Mouse (Mus musculus): ENCODE measurements around the gene Taar7b. TPM values are rescaled to one million over a fixed set of nuclear protein-coding genes. Genes with fewer than 3 reads are reported as not detected.

Taar7b gene
- not detected for total RNA-seq (2021)
- long read RNA-seq, experiment 1, result 0 reads
- long read RNA-seq, experiment 2, result 0 reads

DNA sequence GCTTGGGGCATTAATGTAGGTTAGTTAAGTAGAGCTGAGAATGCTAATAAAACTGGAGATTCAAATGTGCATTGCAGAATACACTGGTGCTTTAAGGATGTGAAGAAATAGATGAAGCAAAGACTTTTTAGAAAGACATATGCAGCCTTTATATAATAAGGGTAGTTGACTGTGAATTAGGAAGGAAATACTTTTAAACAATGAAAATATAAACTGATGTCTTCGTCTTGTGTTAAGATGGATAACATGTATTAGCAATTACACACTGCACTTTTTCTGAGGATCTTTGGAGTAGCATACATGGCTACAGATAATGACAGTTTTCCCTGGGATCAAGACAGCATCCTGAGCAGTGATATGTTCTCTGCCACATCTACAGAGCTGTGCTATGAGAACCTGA is at the start of gene Taar7b:
Taar7b (plus strand) TSS at position 301 of the 400 bp plus-strand sequence.
- no peak for DNase-seq (ENCODE audit: low spot score in 2 of 2)

DNA sequence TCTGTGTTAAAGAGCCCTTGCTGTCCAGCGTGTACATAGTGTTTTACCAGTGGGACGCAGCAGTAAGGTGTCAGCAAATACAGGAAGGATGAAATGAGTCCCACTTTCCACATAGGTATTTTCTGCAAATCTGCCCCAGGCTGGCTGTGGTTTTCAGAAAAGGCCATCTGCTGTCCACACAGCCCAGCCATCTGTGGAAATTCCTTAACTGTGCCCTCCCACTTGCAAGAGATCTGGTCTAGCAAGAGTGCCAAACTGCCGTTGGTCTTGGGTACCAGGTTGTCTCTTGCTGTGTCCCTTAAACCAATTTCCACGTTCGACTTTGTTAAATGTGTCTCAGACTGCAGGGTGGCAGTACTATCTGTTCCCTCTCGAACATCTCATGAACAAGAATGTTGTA is 48.0 kb upstream of the Taar7b start:
- DNase-seq (ENCODE audit: low spot score in 2 of 2), result no peak

DNA sequence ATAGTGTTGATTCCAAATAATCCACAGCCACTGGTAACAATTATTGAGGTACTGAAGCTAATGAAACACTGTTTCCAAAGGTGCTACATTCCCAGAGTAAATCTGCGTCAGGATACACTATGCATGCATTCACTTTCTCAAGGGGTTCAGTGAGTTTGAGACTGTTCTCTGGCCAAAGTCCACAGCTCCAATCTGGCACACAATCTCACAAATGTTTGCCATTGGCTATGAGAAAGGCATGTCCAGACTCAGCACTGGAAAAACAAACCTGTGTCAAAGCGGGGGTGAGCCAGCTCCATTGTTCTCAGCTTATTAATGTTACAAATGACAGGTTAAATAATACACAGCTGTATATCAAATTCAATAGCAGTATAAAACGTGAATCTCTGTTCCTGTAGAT is 40.7 kb upstream of the Taar7b start:
- no peak for DNase-seq (ENCODE audit: low spot score in 2 of 2)

DNA sequence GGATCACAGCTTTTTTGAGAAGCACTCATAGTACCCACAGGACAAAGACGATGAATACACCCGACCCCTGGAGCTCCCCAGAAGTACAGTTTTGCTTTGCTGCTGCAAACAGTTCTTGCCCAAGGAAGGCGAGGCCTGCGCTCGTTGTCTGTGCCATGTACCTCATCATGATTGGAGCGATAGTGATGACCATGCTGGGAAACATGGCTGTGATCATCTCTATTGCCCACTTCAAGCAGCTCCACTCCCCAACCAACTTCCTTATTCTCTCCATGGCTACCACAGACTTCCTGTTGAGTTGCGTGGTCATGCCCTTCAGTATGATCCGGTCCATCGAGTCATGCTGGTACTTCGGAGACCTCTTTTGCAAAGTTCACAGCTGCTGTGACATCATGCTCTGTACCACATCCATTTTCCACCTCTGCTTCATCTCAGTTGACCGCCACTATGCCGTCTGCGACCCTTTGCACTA is 39.3 kb upstream of the Taar7b start, which contains the start of gene Taar4:
Taar4 (plus strand) TSS at position 51 of the 472 bp plus-strand sequence.
- DNase-seq (ENCODE audit: low spot score in 2 of 2), result no peak

DNA sequence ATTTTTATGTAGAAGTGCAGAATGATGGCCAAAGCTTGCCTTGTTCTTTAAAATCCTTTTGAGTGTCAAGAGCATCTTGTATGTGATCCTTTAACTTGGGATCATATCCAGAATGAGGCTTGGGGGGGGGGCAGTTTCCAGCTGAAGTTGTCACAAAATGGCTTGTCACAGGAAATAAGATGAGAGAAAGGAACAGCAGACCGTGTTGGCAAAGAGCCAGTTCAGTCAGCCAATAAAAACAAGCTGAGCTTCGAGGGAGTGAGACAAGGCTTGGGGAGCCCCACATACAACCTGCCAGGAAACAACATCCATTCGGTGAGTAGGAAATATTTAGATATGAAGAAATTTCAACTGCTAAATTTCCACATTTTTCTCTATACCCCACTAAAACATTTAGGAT is 36.3 kb upstream of the Taar7b start:
- DNase-seq (ENCODE audit: low spot score in 2 of 2), result no peak

DNA sequence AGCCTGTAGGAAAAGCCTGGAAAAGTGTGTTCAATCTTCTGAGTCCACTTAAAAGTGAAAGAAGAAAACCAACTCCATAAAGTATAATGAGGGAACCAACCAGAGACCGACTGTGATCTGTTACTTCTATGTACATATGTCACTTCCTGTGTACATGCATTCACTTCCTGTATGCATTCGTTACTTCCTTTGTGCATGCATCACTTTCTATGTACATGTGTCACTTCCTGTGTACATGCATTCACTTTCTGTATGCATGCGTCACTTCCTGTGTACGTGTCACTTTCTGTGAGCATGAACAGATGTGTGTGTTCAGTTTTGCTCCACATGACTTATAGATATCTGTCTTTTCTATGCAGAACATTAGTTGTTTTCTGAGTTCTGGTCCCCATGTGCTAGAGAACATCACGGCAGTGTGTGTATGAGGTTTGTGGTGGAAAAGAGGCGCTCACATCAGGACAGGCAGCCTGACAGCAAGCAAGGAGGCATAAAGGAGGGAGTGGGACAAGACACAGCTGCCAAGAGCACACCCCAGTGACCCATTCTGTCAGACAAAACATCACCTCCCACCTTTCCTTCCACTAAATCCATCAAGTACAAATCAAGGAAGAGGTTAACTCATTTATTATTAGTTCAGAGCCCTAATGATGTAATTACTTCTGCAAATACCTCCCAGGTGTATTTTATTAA is 34.7 kb upstream of the Taar7b start:
- DNase-seq (ENCODE audit: low spot score in 2 of 2), result no peak

DNA sequence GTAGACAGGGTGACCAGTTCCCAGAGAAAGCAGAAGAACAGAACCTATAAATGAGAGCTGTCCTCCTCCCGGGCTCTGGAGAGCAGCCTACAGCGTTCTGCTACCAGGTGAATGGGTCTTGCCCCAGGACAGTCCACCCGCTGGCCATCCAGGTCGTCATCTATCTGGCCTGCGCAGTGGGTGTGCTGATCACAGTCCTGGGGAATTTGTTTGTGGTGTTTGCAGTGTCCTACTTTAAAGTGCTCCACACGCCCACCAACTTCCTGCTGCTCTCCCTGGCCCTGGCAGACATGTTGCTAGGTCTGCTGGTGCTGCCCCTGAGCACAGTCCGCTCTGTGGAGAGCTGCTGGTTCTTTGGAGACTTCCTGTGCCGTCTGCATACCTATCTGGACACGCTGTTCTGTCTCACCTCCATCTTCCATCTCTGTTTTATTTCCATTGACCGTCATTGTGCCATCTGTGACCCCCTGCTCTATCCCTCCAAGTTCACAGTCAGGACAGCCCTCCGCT is 29.0 kb upstream of the Taar7b start, which contains the start of gene Taar5:
Taar5 (plus strand) TSS at position 51 of the 510 bp plus-strand sequence.
- no peak for DNase-seq (ENCODE audit: low spot score in 2 of 2)

DNA sequence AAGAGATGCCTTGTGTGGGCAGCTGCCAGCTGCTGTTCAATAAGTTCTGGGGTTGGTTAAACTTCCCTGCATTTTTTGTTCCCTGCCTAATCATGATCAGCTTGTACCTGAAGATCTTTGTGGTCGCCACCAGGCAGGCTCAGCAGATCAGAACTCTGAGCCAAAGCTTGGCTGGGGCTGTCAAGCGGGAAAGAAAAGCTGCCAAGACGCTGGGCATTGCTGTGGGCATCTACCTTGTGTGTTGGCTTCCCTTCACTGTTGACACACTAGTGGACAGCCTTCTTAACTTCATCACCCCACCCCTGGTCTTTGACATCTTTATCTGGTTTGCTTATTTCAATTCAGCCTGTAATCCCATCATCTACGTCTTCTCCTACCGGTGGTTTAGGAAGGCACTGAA is 28.5 kb upstream of the Taar7b start:
- no peak for DNase-seq (ENCODE audit: low spot score in 2 of 2)

DNA sequence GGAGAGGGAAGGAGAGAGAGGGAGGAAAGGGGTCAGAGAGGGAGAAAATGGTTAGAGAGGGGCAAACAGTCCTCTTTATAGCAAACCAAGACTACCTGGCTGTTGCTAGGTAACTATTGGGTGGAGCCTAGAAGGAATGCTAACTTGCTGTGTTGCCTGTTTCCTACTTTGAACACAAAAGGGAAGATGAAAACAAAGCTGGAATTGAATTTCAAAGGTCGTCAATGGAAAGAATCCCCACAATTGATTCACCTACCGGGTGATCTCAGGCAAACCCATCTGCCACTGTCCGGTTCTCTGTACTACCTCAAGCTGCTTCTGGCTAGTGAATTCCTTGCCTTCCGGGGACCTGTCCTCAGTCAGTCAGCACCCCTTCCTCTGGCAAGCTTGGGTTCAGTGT is 21.8 kb upstream of the Taar7b start:
- DNase-seq (ENCODE audit: low spot score in 2 of 2), result no peak

DNA sequence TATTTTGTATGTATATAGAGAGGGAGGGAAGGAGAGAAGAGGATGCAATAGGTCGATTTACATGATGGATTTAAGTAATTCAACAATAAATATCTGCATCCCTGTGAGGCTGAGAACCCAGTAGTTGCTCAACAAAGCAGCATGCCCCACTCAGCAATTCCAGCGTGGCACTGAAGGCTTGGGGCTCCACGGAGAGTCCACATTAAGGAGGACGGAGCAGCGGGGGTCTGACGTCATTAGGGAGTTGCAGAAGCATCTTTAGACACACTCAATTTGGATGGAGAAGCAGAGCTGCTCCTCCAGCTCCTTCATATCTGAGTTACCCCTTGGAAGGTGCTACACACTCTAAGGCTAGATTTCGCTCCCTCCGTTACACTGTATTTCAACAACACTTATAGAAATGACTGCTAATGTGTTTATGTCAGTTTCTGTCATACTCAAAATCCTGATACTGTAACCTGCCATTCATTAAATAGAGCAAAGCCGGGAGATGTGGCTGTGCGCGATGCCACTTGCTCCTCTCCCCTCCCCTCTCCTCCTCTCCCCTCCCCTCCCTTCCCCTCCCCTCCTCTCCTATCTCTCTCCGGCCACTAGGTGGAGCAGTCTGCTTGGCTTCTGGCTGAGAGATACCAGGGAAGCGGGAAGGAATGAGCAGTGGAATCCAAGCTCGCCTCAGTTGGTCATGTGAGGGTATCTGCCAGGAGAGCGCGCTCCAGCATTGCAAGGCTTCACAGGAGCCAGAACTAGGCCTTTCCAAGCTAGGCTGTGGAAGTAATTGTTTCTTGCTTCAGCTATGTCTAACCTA is 20.6 kb upstream of the Taar7b start:
- DNase-seq (ENCODE audit: low spot score in 2 of 2), result peak; percentile 69 to 72

DNA sequence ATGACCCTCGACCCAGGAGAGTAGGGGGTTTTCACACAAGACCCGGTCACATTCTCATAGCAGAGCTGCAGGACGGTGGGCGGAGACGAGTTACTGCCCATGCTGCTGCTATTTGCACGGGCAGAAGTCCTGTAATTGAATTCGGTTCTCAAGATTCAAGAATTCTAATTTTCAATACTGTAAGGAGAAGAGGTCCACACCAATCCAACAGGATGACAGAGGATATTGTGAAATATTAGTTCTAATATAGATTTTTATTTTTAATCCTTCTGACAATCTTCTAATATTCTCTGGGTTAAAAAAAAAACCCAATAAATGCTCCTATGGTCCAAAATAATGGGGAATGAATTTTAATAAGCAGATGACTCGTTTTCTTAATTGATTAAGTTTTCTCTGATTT is 14.2 kb upstream of the Taar7b start, which contains the start of gene Taar6:
Taar6 (minus strand) TSS at position 101 of the 400 bp plus-strand sequence.
- no peak for DNase-seq (ENCODE audit: low spot score in 2 of 2)

DNA sequence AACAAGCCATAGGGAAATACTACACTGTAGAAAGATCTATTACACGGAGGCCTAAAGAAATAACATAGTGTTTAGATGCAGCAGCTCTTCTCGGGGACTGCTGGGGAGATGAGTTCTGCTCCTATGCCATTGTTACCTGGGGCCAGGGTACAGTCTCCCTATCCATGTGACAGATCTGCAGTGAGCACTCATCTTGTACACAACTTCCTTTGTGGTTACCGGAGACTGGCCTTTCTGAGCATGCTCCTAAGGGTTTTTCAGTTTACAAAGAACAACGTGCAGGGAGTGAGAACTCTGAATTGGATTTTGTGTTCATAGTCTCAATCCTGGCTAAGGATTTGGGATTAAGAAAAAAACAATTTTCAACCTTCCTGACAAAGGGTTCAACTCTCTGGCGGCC is 13.3 kb upstream of the Taar7b start:
- DNase-seq (ENCODE audit: low spot score in 2 of 2), result no peak

DNA sequence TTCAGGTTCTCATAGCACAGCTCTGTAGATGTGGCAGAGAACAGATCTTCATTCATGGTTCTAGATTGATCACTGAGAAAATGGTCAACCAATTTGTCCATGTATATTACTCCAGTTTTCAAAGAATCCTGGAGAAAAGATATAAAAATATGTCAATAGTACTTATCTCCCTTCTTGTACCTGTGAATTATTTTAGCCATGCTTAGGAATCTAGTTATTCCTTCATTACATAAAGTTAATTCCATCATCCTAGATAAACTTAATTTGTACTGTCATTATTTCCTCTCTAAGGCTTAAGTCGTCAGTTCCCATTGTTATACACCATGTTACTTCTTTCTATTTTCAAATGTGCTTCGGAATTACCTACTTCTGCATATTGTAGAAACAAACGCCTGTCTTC is 6.4 kb upstream of the Taar7b start, which contains the start of gene Taar7a:
Taar7a (minus strand) TSS at position 101 of the 400 bp plus-strand sequence.
- DNase-seq (ENCODE audit: low spot score in 2 of 2), result no peak

DNA sequence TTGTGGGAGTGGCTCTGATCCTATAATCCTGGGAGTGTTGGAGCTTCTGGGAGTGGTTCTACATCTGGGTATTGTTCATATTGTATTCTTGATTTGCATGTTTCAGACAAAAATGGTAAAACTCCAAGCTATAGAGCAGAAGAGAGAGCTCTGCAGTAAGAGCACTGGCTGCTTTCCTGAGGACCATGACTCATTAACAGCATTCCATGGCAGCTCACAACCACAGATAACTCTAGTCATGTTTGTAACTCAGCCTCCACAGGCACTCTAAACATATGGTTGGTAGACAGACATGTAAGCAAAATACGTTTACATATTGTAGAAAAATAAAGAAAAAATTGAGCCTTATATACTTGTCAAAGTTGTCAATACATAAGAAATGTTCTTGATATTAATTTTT is 6.7 kb downstream of the Taar7b start:
- no peak for DNase-seq (ENCODE audit: low spot score in 2 of 2)

DNA sequence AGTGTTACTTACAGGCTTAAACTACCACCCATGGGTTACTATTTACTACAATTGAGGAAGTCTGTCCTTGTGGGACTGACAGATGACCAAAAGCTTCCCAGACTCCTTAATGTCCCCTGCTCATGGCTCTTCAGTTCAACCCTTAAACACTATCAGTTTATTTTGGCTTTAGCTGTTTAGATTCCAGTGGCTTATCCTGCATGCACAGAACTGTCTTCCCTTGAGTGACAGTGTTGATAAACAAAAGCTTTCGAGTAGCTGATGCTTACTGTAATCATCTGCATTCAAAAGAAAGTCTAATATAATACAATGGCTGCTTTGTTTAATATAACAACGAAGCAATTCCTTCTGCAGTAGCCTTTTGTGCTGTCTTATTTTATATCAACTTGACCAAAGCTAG is 7.3 kb downstream of the Taar7b start:
- DNase-seq (ENCODE audit: low spot score in 2 of 2), result no peak

DNA sequence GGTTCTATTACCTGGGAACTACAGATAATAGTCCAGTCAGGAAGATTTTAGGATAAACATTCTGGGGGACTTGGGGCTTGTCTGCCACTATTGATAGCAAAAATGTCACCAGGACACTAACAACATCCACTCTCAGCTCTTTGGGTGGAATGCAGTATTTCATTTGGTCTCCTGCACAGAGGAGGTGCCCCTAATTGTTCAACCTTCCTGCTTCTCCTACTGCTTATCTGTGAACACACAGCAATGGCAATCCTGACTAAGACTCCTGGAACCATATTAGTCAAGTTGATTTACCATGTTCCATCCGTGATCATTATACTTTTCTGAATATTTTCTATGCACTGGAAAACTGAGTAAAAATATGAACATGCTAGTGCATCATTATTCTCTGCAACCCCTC is 8.4 kb downstream of the Taar7b start:
- no peak for DNase-seq (ENCODE audit: low spot score in 2 of 2)

DNA sequence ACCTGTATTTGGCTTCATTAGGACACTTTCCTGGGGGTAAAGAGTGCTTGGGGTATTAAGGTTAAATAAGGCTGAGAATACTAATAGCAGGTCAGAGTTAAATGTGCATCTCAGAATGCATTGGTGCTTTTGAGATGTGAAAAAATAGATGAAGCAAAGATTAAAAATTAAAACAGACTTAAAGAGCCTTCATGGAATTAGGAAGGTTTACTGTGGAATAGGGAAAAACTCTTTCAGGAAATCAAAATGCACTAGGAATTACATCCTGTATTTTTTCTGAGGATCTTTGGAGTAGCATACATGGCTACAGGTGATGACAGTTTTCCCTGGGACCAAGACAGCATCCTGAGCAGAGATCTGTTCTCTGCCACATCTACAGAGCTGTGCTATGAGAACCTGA is 27.2 kb downstream of the Taar7b start, which contains the start of gene Taar7d:
Taar7d (plus strand) TSS at position 301 of the 400 bp plus-strand sequence.
- DNase-seq (ENCODE audit: low spot score in 2 of 2), result no peak

DNA sequence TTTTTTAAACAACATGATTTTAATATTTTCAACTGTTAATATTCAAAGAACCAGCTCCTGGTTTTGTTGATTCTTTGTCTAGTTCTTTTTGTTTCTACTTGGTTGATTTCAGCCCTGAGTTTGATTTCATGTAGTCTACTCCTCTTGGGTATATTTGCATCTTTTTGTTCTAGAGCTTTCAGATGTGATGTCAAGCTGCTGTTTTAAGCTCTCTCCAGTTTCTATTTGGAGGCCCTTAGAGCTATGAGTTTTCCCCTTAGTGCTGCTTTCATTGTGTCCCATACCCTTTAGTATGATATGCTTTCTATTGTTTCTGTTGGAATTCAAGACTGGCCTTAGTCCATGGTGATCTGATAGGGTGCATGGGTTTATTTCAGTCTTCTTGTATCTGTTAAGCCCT is 31.6 kb downstream of the Taar7b start:
- no peak for DNase-seq (ENCODE audit: low spot score in 2 of 2)

DNA sequence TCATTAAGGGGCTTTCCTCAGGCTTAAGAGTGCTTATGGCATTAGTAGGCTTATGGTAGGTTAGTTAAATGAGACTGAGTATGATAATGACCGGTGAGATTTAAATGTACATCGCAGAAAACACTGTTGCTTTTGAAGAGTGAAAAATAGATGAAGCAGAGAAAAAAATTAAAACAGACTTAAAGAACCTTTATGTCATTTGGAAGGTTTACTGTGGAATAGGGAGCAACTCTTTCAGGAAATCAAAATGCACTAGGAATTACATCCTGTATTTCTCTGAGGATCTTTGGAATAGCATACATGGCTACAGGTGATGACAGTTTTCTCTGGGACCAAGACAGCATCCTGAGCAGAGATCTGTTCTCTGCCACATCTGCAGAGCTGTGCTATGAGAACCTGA is 37.6 kb downstream of the Taar7b start, which contains the start of gene Taar7e:
Taar7e (plus strand) TSS at position 301 of the 400 bp plus-strand sequence.
- no peak for DNase-seq (ENCODE audit: low spot score in 2 of 2)

DNA sequence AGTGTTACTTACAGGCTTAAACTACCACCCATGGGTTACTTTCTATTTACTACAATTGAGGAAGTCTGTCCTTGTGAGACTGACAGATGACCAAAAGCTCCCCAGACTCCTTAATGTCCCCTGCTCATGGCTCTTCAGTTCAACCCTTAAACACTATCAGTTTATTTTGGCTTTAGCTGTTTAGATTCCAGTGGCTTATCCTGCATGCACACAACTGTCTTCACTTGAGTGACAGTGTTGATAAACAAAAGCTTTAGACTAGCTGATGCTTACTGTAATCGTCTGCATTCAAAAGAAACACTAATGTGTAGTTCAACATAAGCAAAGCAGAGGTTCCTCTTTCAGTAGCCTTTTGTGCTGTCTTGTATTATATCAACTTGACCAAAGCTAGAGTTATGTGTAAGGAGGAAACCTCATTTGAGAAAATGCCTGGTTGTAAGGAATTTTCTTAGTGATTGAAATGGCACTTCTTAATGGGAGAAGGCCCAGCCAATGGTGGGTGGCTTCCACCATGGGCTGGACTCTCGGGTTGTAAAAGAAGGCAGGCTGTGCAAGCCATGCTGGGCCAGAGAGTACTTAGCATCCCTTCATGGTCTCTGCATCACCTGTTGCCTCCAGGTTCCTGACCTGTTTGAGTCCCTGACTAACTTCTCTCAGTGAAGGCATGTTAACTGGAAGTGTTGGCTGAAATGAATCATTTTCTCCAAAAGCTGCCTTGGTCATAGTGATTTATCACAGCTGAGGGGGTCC is 40.6 kb downstream of the Taar7b start:
- no peak for DNase-seq (ENCODE audit: low spot score in 2 of 2)

DNA sequence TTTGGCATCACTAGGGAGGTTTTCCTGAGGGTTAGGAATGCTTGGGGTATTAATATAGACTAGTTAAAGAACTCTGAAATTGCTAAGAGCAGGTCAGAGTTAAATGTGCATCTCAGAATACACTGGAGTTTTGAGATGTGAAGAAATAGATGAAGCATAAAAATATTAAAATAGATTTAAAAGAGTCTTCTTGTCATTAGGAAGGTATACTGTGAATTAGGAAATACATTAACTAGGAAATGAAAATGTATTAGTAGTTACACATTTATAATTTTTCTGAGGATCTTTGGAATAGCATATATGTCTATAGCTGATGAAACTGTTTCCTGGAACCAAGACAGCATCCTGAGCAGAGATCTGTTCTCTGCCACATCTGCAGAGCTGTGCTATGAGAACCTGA is 49.5 kb downstream of the Taar7b start, which contains the start of gene Taar7f:
Taar7f (plus strand) TSS at position 301 of the 400 bp plus-strand sequence.
- no peak for DNase-seq (ENCODE audit: low spot score in 2 of 2)

All from left cerebral cortex, adult 18-20 months (tissue).